Mouse (Mus musculus): ENCODE measurements around the gene Tmem167b. TPM values are rescaled to one million over a fixed set of nuclear protein-coding genes. Genes with fewer than 3 reads are reported as not detected.

Tmem167b gene
- polyA plus RNA-seq, 1 experiment from 2014 or later, result 33.3 TPM

- peak overlapping the region; percentile 86 for H3K27ac ChIP-seq (ENCODE audit: low read length)
- peak; percentile 65 for ATAC-seq (replicated peaks; ENCODE audit: extremely low read depth, insufficient read depth, low FRiP score)
- peaks cover 17% of the 10 kb centered on the region for H3K36me3 ChIP-seq (ENCODE audit: control insufficient read depth, insufficient read depth)
- peak overlapping the region; percentile 87 for H3K4me3 ChIP-seq (ENCODE audit: low read length)
- H3K4me2 ChIP-seq (ENCODE audit: low read depth, low read length), result peak overlapping the region; percentile 77
- H3K9ac ChIP-seq (ENCODE audit: low read length), result peak overlapping the region; percentile 86
- H3K27me3 ChIP-seq (ENCODE audit: control insufficient read depth, insufficient read depth, low read length), result no peaks in the 10 kb centered on the region
- no peaks in the 10 kb centered on the region for H3K9me3 ChIP-seq (replicated peaks; ENCODE audit: control insufficient read depth, low read length)
- under 1% methylated on average over 42 of the region's 42 CpGs for WGBS
- peaks cover 3% of the 10 kb centered on the region; the same call in 1 of the 2 replicates for H3K4me1 ChIP-seq (ENCODE audit: control insufficient read depth, insufficient read depth, low read length)
Observed at GRCm38 (mm10) chr3:108554111-108554561, 8.1 kb downstream of the Tmem167b start.

- H3K4me2 ChIP-seq (ENCODE audit: low read depth, low read length), result no peak overlapping the region
- no peak for ATAC-seq (replicated peaks; ENCODE audit: extremely low read depth, insufficient read depth, low FRiP score)
- WGBS, result 76% methylated on average over 11 of the region's 11 CpGs
- no peaks in the 10 kb centered on the region for H3K9me3 ChIP-seq (replicated peaks; ENCODE audit: control insufficient read depth, low read length)
- H3K36me3 ChIP-seq (ENCODE audit: control insufficient read depth, insufficient read depth), result no peaks in the 10 kb centered on the region
- H3K4me1 ChIP-seq (ENCODE audit: control insufficient read depth, insufficient read depth, low read length), result no peaks in the 10 kb centered on the region
- H3K4me3 ChIP-seq (ENCODE audit: low read length), result no peak overlapping the region
- no peak overlapping the region for H3K27ac ChIP-seq (ENCODE audit: low read length)
- no peaks in the 10 kb centered on the region for H3K27me3 ChIP-seq (ENCODE audit: control insufficient read depth, insufficient read depth, low read length)
- no peak overlapping the region for H3K9ac ChIP-seq (ENCODE audit: low read length)
Observed at GRCm38 (mm10) chr3:108542299-108542698, 20.0 kb downstream of the Tmem167b start.

GRCm38 (mm10) chr3:108537303-108537702 is 25.0 kb downstream of the Tmem167b start:
- peak; percentile 52; the same call in 1 of the 2 replicates for ATAC-seq (replicated peaks; ENCODE audit: extremely low read depth, insufficient read depth, low FRiP score)
- no peak overlapping the region for H3K9ac ChIP-seq (ENCODE audit: low read length)
- H3K4me3 ChIP-seq (ENCODE audit: low read length), result no peak overlapping the region
- peaks cover 11% of the 10 kb centered on the region for H3K27me3 ChIP-seq (ENCODE audit: control insufficient read depth, insufficient read depth, low read length)
- peak overlapping the region; percentile 52 for H3K4me2 ChIP-seq (ENCODE audit: low read depth, low read length)
- H3K4me1 ChIP-seq (ENCODE audit: control insufficient read depth, insufficient read depth, low read length), result peaks cover 22% of the 10 kb centered on the region
- no peaks in the 10 kb centered on the region for H3K9me3 ChIP-seq (replicated peaks; ENCODE audit: control insufficient read depth, low read length)
- no peak overlapping the region for H3K27ac ChIP-seq (ENCODE audit: low read length)
- H3K36me3 ChIP-seq (ENCODE audit: control insufficient read depth, insufficient read depth), result no peaks in the 10 kb centered on the region
- 4% methylated on average over 17 of the region's 17 CpGs for WGBS

- peaks cover 11% of the 10 kb centered on the region for H3K27me3 ChIP-seq (ENCODE audit: control insufficient read depth, insufficient read depth, low read length)
- no peaks in the 10 kb centered on the region for H3K9me3 ChIP-seq (replicated peaks; ENCODE audit: control insufficient read depth, low read length)
- H3K27ac ChIP-seq (ENCODE audit: low read length), result no peak within 1 kb of the TSS
- peak within 1 kb of the TSS; percentile 43 for H3K4me3 ChIP-seq (ENCODE audit: low read length)
- peak; percentile 24; the same call in 1 of the 2 replicates for ATAC-seq (replicated peaks; ENCODE audit: extremely low read depth, insufficient read depth, low FRiP score)
- peaks cover 22% of the 10 kb centered on the region for H3K4me1 ChIP-seq (ENCODE audit: control insufficient read depth, insufficient read depth, low read length)
- 1% methylated on average over 35 of the region's 35 CpGs for WGBS
- no peak within 1 kb of the TSS for H3K9ac ChIP-seq (ENCODE audit: low read length)
- H3K4me2 ChIP-seq (ENCODE audit: low read depth, low read length), result peak within 1 kb of the TSS; percentile 67
- H3K36me3 ChIP-seq (ENCODE audit: control insufficient read depth, insufficient read depth), result no peaks in the 10 kb centered on the region
Observed at GRCm38 (mm10) chr3:108536517-108537260, 25.6 kb downstream of the Tmem167b start, which contains the start of gene 5330417C22Rik. Gene 5330417C22Rik (minus strand): TSS chr3:108536536.

GRCm38 (mm10) chr3:108535896-108536516 is 26.3 kb downstream of the Tmem167b start:
- Histone ChIP-seq H3K27ac (ENCODE audit: low read length) (no peak overlapping the region), H3K4me3 (ENCODE audit: low read length) (peak overlapping the region; percentile 43), H3K27me3 (ENCODE audit: control insufficient read depth, insufficient read depth, low read length) (peaks cover 11% of the 10 kb centered on the region), H3K4me2 (ENCODE audit: low read depth, low read length) (peak overlapping the region; percentile 67), H3K9ac (ENCODE audit: low read length) (no peak overlapping the region), H3K9me3 (replicated peaks; ENCODE audit: control insufficient read depth, low read length) (no peaks in the 10 kb centered on the region), H3K36me3 (ENCODE audit: control insufficient read depth, insufficient read depth) (no peaks in the 10 kb centered on the region), H3K4me1 (ENCODE audit: control insufficient read depth, insufficient read depth, low read length) (peaks cover 22% of the 10 kb centered on the region)
- 5% methylated on average over 15 of the region's 15 CpGs for WGBS
- no peak for ATAC-seq (replicated peaks; ENCODE audit: extremely low read depth, insufficient read depth, low FRiP score)

- H3K27me3 ChIP-seq (ENCODE audit: control insufficient read depth, insufficient read depth, low read length), result peaks cover 11% of the 10 kb centered on the region
- H3K4me2 ChIP-seq (ENCODE audit: low read depth, low read length), result 0 out of 2 replicates have a peak within 1 kb of the TSS, but pooled peaks have one; percentile 0
- H3K27ac ChIP-seq (ENCODE audit: low read length), result peak within 1 kb of the TSS; percentile 14; the same call in 1 of the 2 replicates
- no peaks in the 10 kb centered on the region for H3K36me3 ChIP-seq (ENCODE audit: control insufficient read depth, insufficient read depth)
- WGBS, result 82% methylated on average over 6 of the region's 6 CpGs
- no peak within 1 kb of the TSS for H3K9ac ChIP-seq (ENCODE audit: low read length)
- H3K4me1 ChIP-seq (ENCODE audit: control insufficient read depth, insufficient read depth, low read length), result peaks cover 22% of the 10 kb centered on the region
- no peak within 1 kb of the TSS for H3K4me3 ChIP-seq (ENCODE audit: low read length)
- no peaks in the 10 kb centered on the region for H3K9me3 ChIP-seq (replicated peaks; ENCODE audit: control insufficient read depth, low read length)
- ATAC-seq (replicated peaks; ENCODE audit: extremely low read depth, insufficient read depth, low FRiP score), result no peak
Observed at GRCm38 (mm10) chr3:108533951-108534350, 28.3 kb downstream of the Tmem167b start, which contains the start of gene 1700013F07Rik. Gene 1700013F07Rik (plus strand): TSS chr3:108534150.

- Histone ChIP-seq H3K36me3 (ENCODE audit: control insufficient read depth, insufficient read depth) (no peaks in the 10 kb centered on the region), H3K4me1 (ENCODE audit: control insufficient read depth, insufficient read depth, low read length) (peaks cover 22% of the 10 kb centered on the region), H3K9ac (ENCODE audit: low read length) (no peak overlapping the region), H3K9me3 (replicated peaks; ENCODE audit: control insufficient read depth, low read length) (no peaks in the 10 kb centered on the region; the same call in 1 of the 2 replicates), H3K4me2 (ENCODE audit: low read depth, low read length) (0 out of 2 replicates have a peak overlapping the region, but pooled peaks have one; percentile 0), H3K27me3 (ENCODE audit: control insufficient read depth, insufficient read depth, low read length) (peaks cover 11% of the 10 kb centered on the region), H3K27ac (ENCODE audit: low read length) (peak overlapping the region; percentile 14; the same call in 1 of the 2 replicates), H3K4me3 (ENCODE audit: low read length) (no peak overlapping the region)
- 48% methylated on average over 9 of the region's 9 CpGs for WGBS
- 0 out of 2 replicates have a peak, but pooled peaks have one; percentile 31 for ATAC-seq (replicated peaks; ENCODE audit: extremely low read depth, insufficient read depth, low FRiP score)
Observed at GRCm38 (mm10) chr3:108533114-108533885, 29.0 kb downstream of the Tmem167b start.

- Histone ChIP-seq H3K4me3 (ENCODE audit: low read length) (no peak overlapping the region), H3K36me3 (ENCODE audit: control insufficient read depth, insufficient read depth) (no peaks in the 10 kb centered on the region), H3K9me3 (replicated peaks; ENCODE audit: control insufficient read depth, low read length) (no peaks in the 10 kb centered on the region; the same call in 1 of the 2 replicates), H3K27ac (ENCODE audit: low read length) (no peak overlapping the region), H3K9ac (ENCODE audit: low read length) (no peak overlapping the region), H3K27me3 (ENCODE audit: control insufficient read depth, insufficient read depth, low read length) (no peaks in the 10 kb centered on the region), H3K4me2 (ENCODE audit: low read depth, low read length) (no peak overlapping the region), H3K4me1 (ENCODE audit: control insufficient read depth, insufficient read depth, low read length) (peaks cover 9% of the 10 kb centered on the region)
- WGBS, result 85% methylated on average over 8 of the region's 8 CpGs
- no peak for ATAC-seq (replicated peaks; ENCODE audit: extremely low read depth, insufficient read depth, low FRiP score)
Observed at GRCm38 (mm10) chr3:108528489-108528888, 33.8 kb downstream of the Tmem167b start.
